Mouse (Mus musculus) myocyte (in vitro differentiated cells): Measurements from ENCODE around the gene Farp1.

Experiments used
- E2F4 ChIP-seq: IDR thresholded peaks from one replicate; pipeline ENCODE4 v1.6.1; 2011; ENCODE audit warnings: mild to moderate bottlenecking, control low read depth, moderate library complexity; ENCODE audit not compliant: insufficient read depth
- MAX ChIP-seq: IDR thresholded peaks from one replicate; pipeline ENCODE4 v1.6.1; 2011; ENCODE audit warnings: low read depth, mild to moderate bottlenecking, control low read depth
- MYOD1 ChIP-seq, 3 experiments: IDR thresholded peaks; one replicate each; pipeline ENCODE4 v1.6.1; 2011; ENCODE audit warnings: control low read depth in 2 of 3, low read depth in 2 of 3, mild to moderate bottlenecking in 2 of 3, moderate library complexity in 1 of 3; ENCODE audit not compliant: insufficient read length in 2 of 3, control insufficient read depth in 1 of 3
- MYOG ChIP-seq, 3 experiments: IDR thresholded peaks; one replicate each; pipeline ENCODE4 v1.6.1; 2011; ENCODE audit warnings: control low read depth in 2 of 3, low read depth in 2 of 3, mild to moderate bottlenecking in 2 of 3; ENCODE audit not compliant: insufficient read length in 2 of 3, control insufficient read depth in 1 of 3, insufficient read depth in 1 of 3
- POLR2A ChIP-seq: IDR thresholded peaks from one replicate; pipeline ENCODE4 v1.6.1; 2011; ENCODE audit warnings: low read depth, mild to moderate bottlenecking, control low read depth, moderate library complexity; ENCODE audit not compliant: insufficient read length
- POLR2AphosphoS2 ChIP-seq: IDR thresholded peaks from one replicate; pipeline ENCODE4 v1.6.1; 2011; ENCODE audit warnings: low read depth, control low read depth; ENCODE audit not compliant: insufficient read length
- REST ChIP-seq: IDR thresholded peaks from one replicate; pipeline ENCODE4 v1.6.1; 2011; ENCODE audit warnings: mild to moderate bottlenecking, control low read depth, moderate library complexity; ENCODE audit not compliant: insufficient read depth, insufficient read length
- SRF ChIP-seq: IDR thresholded peaks from one replicate; pipeline ENCODE4 v1.6.1; 2011; ENCODE audit warnings: low read depth; ENCODE audit not compliant: control insufficient read depth, insufficient read length
- TCF12 ChIP-seq: IDR thresholded peaks from one replicate; pipeline ENCODE4 v1.6.1; 2011; ENCODE audit warnings: mild to moderate bottlenecking, control low read depth; ENCODE audit not compliant: poor library complexity, insufficient read depth, severe bottlenecking
- TCF3 ChIP-seq: IDR thresholded peaks from one replicate; pipeline ENCODE4 v1.6.1; 2011; ENCODE audit warnings: low read depth, control low read depth; ENCODE audit not compliant: insufficient read length
- USF1 ChIP-seq: IDR thresholded peaks from one replicate; pipeline ENCODE4 v1.6.1; 2011; ENCODE audit warnings: low read depth, mild to moderate bottlenecking, control low read depth, moderate library complexity

DNA sequence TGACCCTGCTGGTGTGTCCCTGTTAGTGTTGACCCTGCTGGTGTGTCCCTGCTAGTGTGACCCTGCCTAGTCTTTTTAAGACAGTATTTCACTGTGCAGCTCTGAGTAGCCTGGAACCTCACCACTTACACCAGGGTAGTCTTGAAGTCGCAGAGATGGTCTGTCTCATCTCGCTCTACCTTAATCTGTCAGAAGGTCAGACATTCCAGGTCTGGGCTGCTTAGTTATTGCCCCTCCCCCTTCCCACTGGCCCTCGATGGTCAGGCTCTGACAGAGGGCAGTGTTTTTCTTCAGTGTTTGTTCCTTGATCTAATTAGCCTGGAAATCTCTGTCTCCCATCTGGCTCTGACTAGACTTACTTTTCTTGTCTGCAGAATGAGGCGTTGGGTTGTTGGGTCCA is 71.9 kb downstream of the Farp1 start:
- no peak for TF ChIP-seq POLR2AphosphoS2
- no peak for TF ChIP-seq USF1
- TF ChIP-seq POLR2A, result no peak
- no peak for TF ChIP-seq TCF3
- TF ChIP-seq TCF12, result no peak
- no peak for TF ChIP-seq MAX
- TF ChIP-seq MYOD1 (IDR thresholded peaks at IDR 0.05; ENCODE audit: control insufficient read depth in 1 of 3, insufficient read length in 2 of 3, low read depth in 2 of 3), result no peak
- no peak for TF ChIP-seq E2F4
- no peak for TF ChIP-seq REST
- no peak for TF ChIP-seq MYOG (IDR thresholded peaks at IDR 0.05; ENCODE audit: control insufficient read depth in 1 of 3, insufficient read depth in 1 of 3, insufficient read length in 2 of 3, low read depth in 2 of 3)
- TF ChIP-seq SRF, result no peak
